Mouse (Mus musculus) G1E (cell line): ENCODE results near the gene Olfm1.

Experiments
- CTCF ChIP-seq: IDR thresholded peaks from 2 replicates; pipeline ENCODE4 v1.5.1; 2012; ENCODE audit warnings: low read depth, low read length, inconsistent platforms, mixed read lengths
- GATA1 ChIP-seq: IDR thresholded peaks from 2 replicates; pipeline ENCODE4 v1.6.1; 2012; ENCODE audit warnings: borderline replicate concordance, low read length, inconsistent platforms, mixed read lengths

DNA sequence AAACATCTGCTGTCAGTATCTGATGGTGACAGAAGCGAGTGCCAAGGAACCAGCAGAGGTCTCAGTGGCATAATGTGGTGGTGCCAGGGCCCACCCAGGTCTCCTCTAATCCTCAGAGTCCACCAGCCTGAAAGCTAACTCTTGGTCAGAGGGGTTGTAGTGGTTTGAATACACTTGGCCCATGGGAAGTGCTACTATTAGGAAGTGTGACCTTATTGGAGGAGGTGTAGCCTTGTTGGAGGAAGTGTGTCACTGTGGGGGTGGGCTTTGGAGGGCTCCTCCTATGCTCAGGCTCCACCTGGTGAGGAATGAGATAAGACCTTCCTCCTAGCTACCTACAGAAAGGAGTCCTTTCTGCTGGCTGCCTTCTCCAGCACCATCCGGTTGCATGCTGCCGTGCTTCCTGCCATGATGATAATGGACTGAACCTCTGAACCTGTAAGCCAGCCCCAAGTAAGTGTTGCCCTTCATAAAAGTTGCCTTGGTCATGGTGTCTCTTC lies 75.0 kb downstream of the Olfm1 start:
- no peak for TF ChIP-seq CTCF
- no peak for TF ChIP-seq GATA1
